Mouse (Mus musculus) G1E (cell line): ENCODE data around the gene Nr3c2. TPM values are rescaled to one million over a fixed set of nuclear protein-coding genes. Genes with fewer than 3 reads are reported as not detected.
A peak's percentile ranks its signal among the peaks of the same experiment; 100 is the strongest.

Experiments used
- ATAC-seq: 2 replicates; pipeline ENCODE4 v1.8.0; 2016; ENCODE audit warnings: mild to moderate bottlenecking; ENCODE audit not compliant: insufficient number of reproducible peaks, poor library complexity, low FRiP score, severe bottlenecking; ENCODE audit errors: extremely low read depth
- DNase-seq: peaks from one replicate; pipeline ENCODE4 v3.0.0; 2012; ENCODE audit warnings: low spot score
- H3K27me3 ChIP-seq: 2 replicates; pipeline ENCODE4 v1.6.1; 2012; ENCODE audit warnings: mild to moderate bottlenecking, low read length, inconsistent platforms; ENCODE audit not compliant: insufficient read depth
- H3K36me3 ChIP-seq: replicated peaks from 2 replicates; pipeline ENCODE3; 2012; ENCODE audit warnings: mild to moderate bottlenecking, inconsistent platforms
- H3K4me1 ChIP-seq: 2 replicates; pipeline ENCODE4 v1.6.1; 2012; ENCODE audit warnings: low read depth, low read length, inconsistent platforms, mixed read lengths; ENCODE audit not compliant: insufficient read depth
- H3K4me3 ChIP-seq: 2 replicates; pipeline ENCODE4 v1.5.1; 2012; ENCODE audit warnings: low read depth, mild to moderate bottlenecking, inconsistent platforms, low read length, moderate library complexity, mixed read lengths
- H3K9me3 ChIP-seq: replicated peaks from 2 replicates; pipeline ENCODE4 v1.6.1; 2012; ENCODE audit warnings: inconsistent platforms
- CTCF ChIP-seq: IDR thresholded peaks from 2 replicates; pipeline ENCODE4 v1.5.1; 2012; ENCODE audit warnings: low read depth, low read length, inconsistent platforms, mixed read lengths
- GATA1 ChIP-seq: IDR thresholded peaks from 2 replicates; pipeline ENCODE4 v1.6.1; 2012; ENCODE audit warnings: borderline replicate concordance, low read length, inconsistent platforms, mixed read lengths
- GATA2 ChIP-seq: IDR thresholded peaks from 2 replicates; pipeline ENCODE4 v1.6.1; 2012; ENCODE audit warnings: low read depth, low read length, inconsistent platforms, borderline replicate concordance
- POLR2AphosphoS5 ChIP-seq: IDR thresholded peaks from 2 replicates; pipeline ENCODE4 v1.6.1; 2012; ENCODE audit warnings: low read depth, low read length, inconsistent platforms; ENCODE audit not compliant: insufficient replicate concordance
- TAL1 ChIP-seq: conservative IDR thresholded peaks from 2 replicates; pipeline ENCODE4 v1.6.1; 2012; ENCODE audit warnings: low read depth, low read length, inconsistent platforms, mixed read lengths
- polyA plus RNA-seq: library from polyadenylated mRNA; stranded (reverse); fragments of >175 nt; gene quantifications from 2 replicates; pipeline ENCODE4 v1.2.3, GENCODE M21; 2012
- total RNA-seq, 2 experiments: library from RNA; stranded (forward) in 1 of 2; stranded (reverse) in 1 of 2; fragments of 200-1000 nt in 1 of 2; fragments of >200 nt in 1 of 2; fragmentation: Nextera tagmentation in 1 of 2; gene quantifications; 2 replicates each; pipeline ENCODE4 v1.2.3; 2014 to 2017

Nr3c2 gene
- total and polyA plus RNA-seq, 3 experiments, result 0.26 to 12.0 (median 7.6) TPM

- TF ChIP-seq GATA1, result no peak
- TF ChIP-seq CTCF, result no peak
- DNase-seq, result peak; percentile 50
Measured at GRCm38 (mm10) chr8:76898721-76899410, 376 bp upstream of the Nr3c2 start.

GRCm38 (mm10) chr8:76900155-76901141 lies 1.2 kb downstream of the Nr3c2 start:
- DNase-seq (peak; percentile 7), ATAC-seq (no peak)
- Histone ChIP-seq H3K9me3 (peaks cover 4% of the 10 kb centered on the region; the same call in 1 of the 2 replicates), H3K27me3 (peaks cover 39% of the 10 kb centered on the region), H3K4me3 (peak overlapping the region; percentile 71; the same call in 1 of the 2 replicates), H3K4me1 (peaks cover 28% of the 10 kb centered on the region), H3K36me3 (no peaks in the 10 kb centered on the region)
- TF ChIP-seq GATA2 (no peak), GATA1 (no peak), CTCF (no peak), TAL1 (no peak), POLR2AphosphoS5 (no peak)

More at GRCm38 (mm10) chr8:76898721-76899410, 376 bp upstream of the Nr3c2 start:
- H3K27me3 ChIP-seq, result peaks cover 39% of the 10 kb centered on the region
- peaks cover 28% of the 10 kb centered on the region for H3K4me1 ChIP-seq
- ATAC-seq, result no peak
- no peaks in the 10 kb centered on the region for H3K36me3 ChIP-seq
- peaks cover 4% of the 10 kb centered on the region; the same call in 1 of the 2 replicates for H3K9me3 ChIP-seq
- H3K4me3 ChIP-seq, result peak overlapping the region; percentile 71

GRCm38 (mm10) chr8:76901430-76902204 lies 2.4 kb downstream of the Nr3c2 start:
- Histone ChIP-seq H3K27me3 (peaks cover 39% of the 10 kb centered on the region), H3K4me1 (peaks cover 28% of the 10 kb centered on the region), H3K36me3 (no peaks in the 10 kb centered on the region), H3K4me3 (peak overlapping the region; percentile 73), H3K9me3 (peaks cover 4% of the 10 kb centered on the region; the same call in 1 of the 2 replicates)
- TF ChIP-seq POLR2AphosphoS5 (no peak), TAL1 (no peak), CTCF (no peak), GATA2 (no peak), GATA1 (no peak)
- DNase-seq (peak; percentile 90), ATAC-seq (peak; percentile 97)

- peak overlapping the region; percentile 73 for H3K4me3 ChIP-seq
- H3K27me3 ChIP-seq, result peaks cover 37% of the 10 kb centered on the region
- H3K4me1 ChIP-seq, result peaks cover 28% of the 10 kb centered on the region
- DNase-seq (no peak), ATAC-seq (no peak)
- H3K36me3 ChIP-seq, result no peaks in the 10 kb centered on the region
- peaks cover 4% of the 10 kb centered on the region; the same call in 1 of the 2 replicates for H3K9me3 ChIP-seq
- no peak for TF ChIP-seq GATA2
- no peak for TF ChIP-seq CTCF
- no peak for TF ChIP-seq POLR2AphosphoS5
- TF ChIP-seq TAL1, result no peak
- no peak for TF ChIP-seq GATA1
Measured at GRCm38 (mm10) chr8:76902205-76903078, 3.2 kb downstream of the Nr3c2 start.

GRCm38 (mm10) chr8:76911206-76911605 lies 12.0 kb downstream of the Nr3c2 start:
- TF ChIP-seq POLR2AphosphoS5 (no peak), TAL1 (no peak), CTCF (no peak), GATA1 (no peak), GATA2 (no peak)
- H3K4me1 ChIP-seq, result no peaks in the 10 kb centered on the region
- DNase-seq (no peak), ATAC-seq (no peak)
- H3K4me3 ChIP-seq, result no peak overlapping the region
- H3K27me3 ChIP-seq, result no peaks in the 10 kb centered on the region
- H3K36me3 ChIP-seq, result peaks cover 8% of the 10 kb centered on the region
- no peaks in the 10 kb centered on the region for H3K9me3 ChIP-seq
